Mouse (Mus musculus): ENCODE measurements around the gene Dennd6a.
A peak's percentile ranks its signal among the peaks of the same experiment; 100 is the strongest.
"Not testable (repeated sequence)": the region's sequence is repeated elsewhere in the genome, so short reads cannot be mapped to it uniquely, and the experiment has no call there.

The Dennd6a gene

DNA sequence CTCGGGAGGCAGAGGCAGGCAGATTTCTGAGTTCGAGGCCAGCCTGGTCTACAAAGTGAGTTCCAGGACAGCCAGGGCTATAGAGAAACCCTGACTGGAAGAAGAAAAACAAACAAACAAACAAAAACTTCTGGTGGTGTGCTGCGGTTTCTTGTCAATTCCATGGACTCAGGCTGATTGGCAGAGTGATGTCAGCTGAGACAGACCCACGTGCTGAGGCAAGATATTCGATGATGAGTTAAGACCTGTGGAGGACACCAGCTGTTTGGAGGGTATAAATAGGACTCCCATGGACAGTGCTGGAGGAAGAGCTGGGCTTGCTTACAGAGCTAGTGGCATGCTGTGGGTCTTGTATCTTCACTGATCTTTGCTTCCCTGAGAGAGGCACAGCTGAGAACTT lies at the start of gene Dennd6a:
Gene Dennd6a (plus strand): TSS at position 301 of the 400 bp plus-strand sequence.
- not testable (repeated sequence) for DNase-seq (ENCODE audit: low spot score in 2 of 2)

DNA sequence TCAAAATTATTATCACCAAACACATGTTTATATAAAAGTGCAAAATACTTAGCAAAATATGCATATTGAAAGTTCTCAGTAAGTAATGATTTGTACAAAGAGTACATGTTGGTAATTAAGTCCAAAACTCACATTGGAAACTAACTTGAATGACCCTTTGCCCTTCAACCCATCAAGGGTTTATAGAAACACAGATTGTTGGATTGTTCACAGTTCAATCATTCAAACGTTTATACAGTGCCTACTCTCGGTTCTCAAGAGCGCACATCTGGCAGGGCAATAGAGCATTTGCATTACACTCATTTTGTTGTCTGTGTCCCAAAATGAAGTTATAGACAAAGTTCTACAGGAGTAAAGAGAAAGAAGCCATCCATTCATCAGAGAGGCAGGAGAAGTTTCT lies 47.7 kb upstream of the Dennd6a start:
- DNase-seq (ENCODE audit: low spot score in 2 of 2), result no peak

DNA sequence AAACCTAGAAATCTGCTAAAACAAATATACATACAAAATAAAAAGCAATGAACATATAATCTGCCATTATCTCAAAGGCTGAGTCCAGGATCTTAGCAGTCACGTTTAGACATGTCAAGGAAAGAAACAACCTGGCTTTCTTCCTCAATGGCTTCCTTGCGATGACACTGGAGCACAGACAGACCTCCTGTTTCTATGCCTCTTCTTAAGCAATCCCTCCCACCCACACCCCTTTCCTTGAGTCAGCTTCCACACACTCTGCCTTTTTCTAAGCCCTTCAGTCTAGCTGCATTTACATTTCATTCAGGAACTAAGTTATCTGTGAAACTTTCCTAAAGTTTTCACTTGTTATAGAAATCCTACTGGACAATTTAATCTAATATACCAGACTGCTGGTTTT lies 45.4 kb upstream of the Dennd6a start:
- no peak for DNase-seq (ENCODE audit: low spot score in 2 of 2)

DNA sequence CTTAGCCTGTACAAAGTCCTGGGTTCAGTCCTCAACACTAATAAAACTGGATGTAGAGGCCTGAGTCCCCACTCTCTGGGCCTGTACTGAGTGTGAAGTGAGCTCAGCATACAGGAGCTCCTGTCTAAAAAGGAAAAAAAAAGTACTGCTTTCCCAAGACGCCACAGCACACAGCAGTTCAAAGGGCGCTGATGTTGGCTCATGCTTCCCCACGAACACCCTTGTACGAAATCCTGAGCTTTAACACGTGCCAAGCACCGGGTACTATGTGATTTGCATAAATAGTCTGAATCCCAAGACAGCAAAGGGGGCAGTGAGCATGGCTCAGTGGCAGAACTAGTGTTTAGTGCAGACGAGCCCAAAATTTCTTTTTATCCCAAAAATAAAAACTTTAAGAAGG lies 43.3 kb upstream of the Dennd6a start:
- no peak for DNase-seq (ENCODE audit: low spot score in 2 of 2)

DNA sequence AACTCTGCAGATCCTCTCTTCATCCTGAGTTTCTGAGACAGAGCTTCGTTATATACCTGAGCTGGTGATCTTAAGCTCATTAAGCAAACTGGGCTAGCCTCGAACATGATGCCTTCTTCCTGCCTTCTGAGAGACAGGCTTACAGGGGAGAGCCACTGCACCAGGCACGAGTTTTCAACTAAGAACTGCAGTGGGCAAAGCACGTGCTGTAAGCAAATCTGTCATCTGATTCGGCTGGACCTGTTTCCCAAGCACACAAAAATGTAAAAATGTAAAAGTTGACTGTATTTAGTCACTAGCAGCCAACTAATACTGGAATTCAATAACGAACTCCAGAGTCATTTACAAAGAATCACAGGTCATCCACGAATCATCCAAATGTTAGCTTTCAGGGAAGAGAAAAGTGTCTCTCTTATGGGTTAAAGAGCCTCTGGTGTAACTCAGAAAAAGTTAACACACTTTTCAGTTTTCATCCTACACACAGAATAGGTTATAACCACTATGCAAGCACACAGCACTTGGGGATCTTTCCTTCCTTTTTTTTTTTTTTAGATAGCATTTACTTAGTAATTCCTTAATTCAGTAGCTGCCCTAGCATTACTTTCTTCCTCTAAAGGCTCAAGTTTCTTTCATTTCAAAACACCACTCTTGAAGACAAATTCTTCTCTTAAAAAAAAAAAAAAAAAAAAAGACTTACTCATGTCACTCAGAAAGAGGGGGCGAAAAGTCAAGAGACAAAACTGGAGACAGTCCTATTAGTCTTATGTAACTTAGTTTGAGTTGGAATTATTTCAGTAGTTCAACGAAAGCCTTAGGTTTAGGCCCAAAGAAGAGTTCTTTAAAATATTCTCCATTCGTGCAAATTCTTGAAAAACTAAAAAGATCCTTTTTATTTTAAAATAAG lies 42.0 kb upstream of the Dennd6a start:
- no peak for DNase-seq (ENCODE audit: low spot score in 2 of 2)

DNA sequence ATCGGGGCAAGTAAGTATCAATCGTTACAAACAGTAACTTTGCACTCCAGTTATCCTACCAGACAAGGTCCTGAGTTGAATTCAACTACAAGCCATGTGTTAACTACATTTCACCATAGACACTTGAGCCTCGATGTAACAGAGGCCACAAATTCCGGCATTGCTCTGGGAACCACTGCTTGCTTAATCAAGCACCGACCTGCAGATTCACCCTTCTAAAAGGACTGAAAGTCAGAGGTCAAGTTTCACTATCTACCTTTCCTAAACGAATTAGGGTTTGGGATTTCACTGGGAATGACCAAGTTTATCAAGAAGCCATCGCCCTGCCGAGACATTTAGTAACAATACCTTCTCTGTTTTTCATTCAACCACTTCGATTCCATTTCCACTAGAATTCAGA lies 40.9 kb upstream of the Dennd6a start:
- DNase-seq (ENCODE audit: low spot score in 2 of 2), result no peak

DNA sequence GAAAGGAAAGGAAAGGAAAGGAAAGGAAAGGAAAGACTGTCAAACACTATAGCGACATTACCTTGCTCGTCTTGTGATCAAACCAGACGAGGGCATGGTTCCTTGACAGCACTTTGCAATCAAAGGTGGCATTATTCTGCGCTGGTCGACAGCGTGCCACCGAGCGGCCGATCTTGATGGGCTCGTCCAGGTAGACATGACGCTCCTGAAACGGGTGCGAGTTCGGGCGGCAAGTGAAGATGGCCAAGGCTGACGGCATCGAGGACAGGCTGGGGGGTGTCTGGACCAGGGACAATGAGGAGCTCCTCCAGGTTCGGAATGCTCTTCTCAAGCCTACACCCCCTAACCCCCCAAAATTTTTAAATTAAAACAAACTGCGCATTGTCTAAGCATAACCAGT lies 40.4 kb upstream of the Dennd6a start:
- DNase-seq (ENCODE audit: low spot score in 2 of 2), result peak; percentile 9

DNA sequence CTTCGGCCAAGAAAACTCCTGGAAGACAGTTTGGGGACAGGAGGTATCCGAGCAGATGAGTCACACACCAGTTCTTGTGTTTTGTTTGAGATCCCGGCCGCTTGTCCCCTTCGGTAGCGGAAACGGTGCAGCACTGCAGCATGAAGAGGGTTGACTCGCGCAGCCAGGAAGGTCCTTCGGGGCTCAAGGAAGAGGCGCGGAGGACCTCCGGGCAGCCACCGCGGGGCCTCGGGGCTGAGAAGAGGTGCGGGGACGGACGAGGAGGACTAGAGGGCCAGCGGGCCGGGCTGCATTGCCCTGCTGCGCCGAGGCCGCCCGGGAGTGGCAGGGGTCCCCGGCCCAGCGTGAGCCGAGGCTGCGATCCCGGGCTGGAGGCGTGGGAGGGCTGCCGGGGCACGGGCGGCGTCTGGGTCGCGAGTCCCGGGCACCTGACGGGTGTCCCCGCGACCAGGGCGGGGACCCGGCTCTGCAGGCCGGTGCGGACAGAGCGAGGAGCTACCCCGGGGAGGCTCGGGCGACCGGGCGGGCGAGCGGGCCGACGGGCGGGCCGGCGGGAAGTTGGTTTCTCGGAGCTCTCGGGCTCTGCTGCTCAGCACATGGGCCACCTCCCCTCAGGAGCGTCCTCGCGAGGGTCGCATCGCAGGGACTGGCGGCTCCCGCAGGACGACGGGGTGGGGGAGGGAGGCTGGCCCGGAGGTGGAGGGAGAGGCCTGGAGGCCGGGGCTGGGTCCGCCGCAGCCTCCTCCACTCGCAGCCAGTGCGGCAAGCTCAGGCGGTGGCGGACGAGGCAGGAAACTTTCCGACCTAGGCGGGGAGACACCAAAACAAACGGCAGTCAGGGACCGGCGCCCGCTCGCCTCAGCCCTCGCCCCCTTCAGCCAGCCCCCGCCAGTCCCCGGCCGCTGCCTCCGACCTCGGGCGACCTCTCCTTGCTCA lies 39.6 kb upstream of the Dennd6a start:
- DNase-seq (ENCODE audit: low spot score in 2 of 2), result peak; percentile 43 to 58

DNA sequence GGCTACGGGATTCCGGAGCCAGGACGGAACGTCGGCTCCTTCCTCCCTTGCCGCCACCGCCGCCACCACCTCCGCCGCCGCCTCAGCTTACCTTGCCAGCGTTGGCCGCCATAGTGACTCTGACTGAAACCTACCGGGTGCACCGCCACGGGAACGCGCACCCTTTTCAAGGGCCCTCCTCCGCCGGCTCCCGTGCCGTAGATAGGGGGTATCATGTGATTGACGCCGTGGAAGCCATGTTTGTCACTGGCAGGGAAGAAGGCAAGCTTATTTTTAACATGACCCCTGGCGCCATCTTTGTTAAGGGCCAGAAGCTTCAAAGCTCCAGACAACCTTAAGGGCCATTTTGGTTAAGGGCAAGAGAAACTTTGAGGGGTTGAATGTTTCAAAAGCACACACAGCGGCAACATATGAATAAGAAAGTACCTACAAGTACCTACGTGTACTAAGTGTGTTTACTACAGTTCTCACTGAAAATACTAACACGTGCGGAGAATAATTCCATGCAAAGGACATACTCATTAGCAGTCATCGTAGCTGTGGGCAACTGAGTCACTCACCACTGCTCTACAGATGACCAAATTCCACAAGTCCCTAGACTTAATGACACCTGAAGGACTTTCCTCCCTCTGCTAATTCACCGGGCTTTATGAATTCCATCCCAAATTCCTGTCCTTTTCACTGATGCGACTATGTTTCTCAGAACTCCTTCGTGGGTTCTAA lies 38.7 kb upstream of the Dennd6a start, which contains the start of gene Slmap:
Gene Slmap (minus strand): TSS at position 175 of the 723 bp plus-strand sequence.
- DNase-seq (ENCODE audit: low spot score in 2 of 2), result peak; percentile 97 to 98

DNA sequence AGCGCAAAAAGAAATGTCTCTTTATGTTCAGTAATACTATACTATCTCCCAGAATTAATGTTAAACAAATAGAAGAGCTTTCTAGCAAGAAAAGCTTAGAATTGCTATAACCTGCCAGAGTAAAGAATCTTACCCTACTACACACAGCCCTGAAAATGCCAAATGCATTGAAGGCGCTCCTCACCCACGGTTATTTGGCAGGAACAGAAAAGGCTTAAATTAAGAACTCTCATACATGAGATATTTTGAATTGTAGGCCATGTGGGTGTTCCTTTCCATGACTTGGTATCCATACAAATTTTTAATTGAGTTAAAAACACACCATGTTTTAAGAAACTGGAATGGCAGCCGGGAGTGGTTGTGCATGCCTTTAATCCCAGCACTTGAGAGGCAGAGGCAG lies 34.4 kb upstream of the Dennd6a start:
- no peak for DNase-seq (ENCODE audit: low spot score in 2 of 2)

DNA sequence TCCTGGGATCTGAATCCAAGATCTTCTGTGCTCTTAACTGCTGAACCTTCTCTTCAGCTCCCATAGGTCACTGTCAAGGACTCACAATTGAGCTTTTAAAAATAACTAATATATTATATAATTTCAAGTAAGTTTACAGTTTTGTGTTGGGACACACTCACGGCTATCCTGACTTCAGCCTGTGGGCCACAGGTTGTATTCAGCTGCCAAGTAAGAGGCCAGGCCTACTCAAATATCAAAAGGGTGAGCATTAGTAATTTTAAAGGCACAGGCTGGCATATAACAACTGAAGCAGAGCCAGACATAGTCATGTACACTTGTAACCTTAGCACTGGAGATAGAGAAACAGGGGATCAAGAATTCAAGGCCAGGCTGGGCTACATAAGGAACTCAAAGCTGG lies 33.1 kb upstream of the Dennd6a start:
- DNase-seq (ENCODE audit: low spot score in 2 of 2), result no peak

DNA sequence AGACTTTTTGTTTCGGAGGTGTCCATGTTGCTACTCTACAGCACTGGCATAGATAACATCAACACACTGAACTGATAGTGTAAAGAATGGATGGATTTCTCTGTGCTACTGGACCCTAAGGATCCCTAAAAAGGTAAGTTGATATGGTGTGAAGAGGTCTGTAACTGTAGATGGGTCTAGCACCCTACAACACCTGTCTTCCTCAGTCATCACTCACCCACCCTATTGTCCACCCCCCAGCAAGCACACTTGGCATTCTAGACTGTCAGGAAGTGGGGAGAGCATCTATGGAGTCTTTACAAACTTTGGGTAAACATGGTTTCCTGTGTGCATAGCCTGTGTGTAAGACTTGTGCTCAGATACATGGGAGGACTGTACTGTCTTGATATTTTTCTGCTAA lies 31.5 kb upstream of the Dennd6a start:
- no peak for DNase-seq (ENCODE audit: low spot score in 2 of 2)

DNA sequence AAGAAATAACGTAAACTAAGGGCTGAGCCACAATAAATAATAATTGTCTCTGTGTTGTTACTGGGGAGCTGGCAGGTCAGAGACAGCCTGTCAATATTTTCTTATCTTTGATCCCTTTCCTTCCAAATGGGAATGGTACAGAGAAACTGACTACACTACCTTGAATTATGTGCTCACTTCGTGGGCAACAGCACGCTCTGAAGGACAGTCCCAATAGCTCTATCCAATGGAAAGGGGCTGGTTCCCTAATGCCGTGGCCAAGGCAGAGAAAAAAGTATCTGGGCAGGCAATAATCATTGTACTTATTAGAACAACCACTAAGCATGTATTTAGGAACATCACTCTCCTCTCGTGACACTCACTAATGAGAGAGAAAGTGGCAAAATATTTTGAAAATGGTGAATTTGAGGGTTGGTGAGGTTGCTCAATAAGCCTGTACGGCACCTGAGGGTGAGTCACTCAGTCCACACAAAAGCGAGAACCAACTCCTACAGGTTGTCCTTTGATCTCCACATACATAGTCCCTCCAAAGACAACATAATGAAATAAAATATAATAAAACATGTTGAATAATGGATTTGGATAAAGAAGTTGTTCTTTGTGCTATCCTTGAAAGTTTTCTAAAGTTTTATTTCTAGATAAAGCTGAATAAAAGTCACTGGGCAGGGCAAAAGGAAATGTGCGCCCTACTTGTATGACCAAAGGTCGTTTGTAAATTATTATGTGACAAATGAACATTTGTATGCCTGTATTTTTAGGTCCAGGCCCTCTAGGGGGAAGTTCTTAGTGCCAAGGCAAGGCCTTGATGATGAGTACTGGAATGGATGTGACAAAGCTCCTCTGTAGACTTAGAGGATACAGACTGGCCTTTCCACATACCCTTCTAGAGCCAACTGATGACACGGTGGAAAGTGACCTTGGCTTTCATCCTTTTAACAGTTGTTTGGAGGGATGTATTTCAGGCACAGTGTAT lies 25.9 kb upstream of the Dennd6a start:
- no peak for DNase-seq (ENCODE audit: low spot score in 2 of 2)

DNA sequence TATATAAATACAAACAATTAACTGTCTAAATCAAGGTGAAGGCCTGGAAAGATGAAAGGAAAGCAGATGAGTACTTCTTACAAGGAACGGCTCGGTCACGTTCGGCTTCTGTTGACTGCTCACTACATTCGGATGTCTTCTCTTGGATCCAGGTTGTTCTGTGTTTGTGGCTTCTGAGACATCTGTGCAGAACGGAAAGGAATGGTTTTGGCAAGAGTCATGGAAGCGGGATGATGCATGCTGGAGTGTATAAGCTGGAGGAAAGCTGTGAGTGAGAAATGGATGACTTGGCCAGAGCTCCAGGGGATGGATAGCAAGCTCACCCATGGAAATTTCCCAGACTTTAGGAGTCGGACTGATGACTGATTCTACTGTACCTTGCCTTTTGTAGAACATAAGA lies 22.9 kb upstream of the Dennd6a start:
- DNase-seq (ENCODE audit: low spot score in 2 of 2), result no peak

DNA sequence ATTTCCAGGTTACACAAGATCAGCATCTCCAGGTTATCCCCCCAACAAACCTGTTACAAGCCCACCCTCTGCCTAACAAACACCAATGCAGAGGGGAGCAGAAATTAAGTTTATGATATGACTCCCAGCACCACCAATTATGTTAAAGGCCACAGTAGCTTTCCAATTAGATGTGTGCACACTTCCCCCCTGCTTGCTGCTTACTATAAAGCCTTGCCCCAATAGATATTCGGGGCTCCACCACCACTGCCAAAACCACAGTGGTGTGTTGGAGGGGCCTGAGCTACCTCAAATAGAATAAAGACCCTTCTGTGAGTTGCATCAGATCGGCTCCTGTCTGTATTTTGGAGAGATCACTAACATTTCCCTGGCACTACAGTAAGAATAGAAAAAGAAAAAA lies 21.2 kb upstream of the Dennd6a start:
- DNase-seq (ENCODE audit: low spot score in 2 of 2), result no peak

DNA sequence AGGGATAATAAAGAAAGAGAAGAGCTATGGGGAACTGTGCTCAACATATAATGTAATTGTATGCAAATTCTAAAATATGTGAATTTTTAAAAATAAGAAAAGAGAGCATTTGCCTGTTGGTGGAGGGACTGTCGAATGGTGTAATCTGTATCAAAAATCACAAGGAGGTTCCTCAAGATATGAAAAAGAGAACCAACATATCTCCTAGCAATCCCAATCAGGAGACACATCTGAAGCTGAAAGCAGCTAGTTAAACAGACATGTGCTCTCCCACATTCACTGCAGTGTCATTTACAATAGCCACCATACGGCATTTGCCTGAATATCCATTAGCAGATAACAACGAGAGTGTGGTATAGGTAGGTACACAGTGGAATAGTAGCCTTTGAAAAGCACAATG lies 20.8 kb upstream of the Dennd6a start:
- DNase-seq (ENCODE audit: low spot score in 2 of 2), result no peak

DNA sequence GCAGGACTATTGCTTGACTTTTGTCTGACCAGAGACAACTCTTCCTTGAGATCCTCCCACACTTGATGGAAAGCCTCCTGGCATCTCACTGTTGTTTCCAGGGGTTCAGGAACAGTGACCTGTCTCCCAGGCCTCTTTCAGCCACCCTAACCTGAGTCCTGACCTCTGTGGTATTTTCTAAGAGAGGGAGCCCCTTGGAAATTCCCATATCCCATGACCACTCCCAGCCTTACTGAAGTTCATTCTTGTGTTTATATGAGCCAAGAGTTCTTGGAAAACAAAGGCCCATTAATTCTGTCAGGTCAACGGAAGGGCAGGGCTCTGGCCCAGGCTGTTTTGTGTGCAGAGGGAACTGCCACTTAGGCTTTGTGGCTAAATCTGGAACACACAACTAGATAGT lies 16.1 kb upstream of the Dennd6a start:
- DNase-seq (ENCODE audit: low spot score in 2 of 2), result no peak

DNA sequence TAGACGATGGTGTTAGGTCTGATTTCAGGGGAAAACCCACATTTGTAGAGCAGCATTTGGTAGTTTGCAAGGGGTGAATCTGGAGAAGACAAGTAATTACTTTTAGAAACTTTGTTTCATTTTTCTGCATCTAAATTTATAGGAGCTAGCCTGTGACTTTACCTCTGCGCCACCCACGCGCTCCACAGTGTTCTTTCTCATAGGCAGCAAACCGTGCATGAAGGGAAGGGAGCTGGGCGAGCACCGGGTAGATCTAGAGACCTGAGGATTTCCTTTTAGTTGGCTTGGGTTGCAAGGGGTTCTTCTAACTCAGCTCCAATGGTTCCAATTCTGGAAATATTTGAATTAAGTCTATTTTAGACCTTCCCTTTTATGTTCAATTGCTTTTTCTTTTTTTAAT lies 15.1 kb upstream of the Dennd6a start:
- no peak for DNase-seq (ENCODE audit: low spot score in 2 of 2)

DNA sequence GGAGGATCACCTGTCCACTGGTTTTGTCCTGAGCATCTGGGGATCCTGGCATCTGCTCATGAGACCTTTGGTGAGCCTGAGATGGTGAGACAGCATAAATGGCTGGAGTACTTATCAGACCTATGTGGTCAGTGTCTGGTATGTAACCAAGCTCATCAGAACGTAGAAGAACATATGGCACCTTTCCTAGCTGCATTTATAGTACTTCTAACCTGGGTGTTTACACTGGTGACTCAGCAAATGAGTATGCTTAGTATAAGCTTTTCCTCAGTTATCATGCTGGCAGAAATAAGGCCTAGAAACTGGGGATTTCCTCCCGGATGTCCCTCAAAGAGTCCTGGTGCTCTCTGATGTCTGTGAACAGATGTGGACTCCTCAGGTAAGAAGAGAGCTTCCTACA lies 11.4 kb upstream of the Dennd6a start:
- no peak for DNase-seq (ENCODE audit: low spot score in 2 of 2)

DNA sequence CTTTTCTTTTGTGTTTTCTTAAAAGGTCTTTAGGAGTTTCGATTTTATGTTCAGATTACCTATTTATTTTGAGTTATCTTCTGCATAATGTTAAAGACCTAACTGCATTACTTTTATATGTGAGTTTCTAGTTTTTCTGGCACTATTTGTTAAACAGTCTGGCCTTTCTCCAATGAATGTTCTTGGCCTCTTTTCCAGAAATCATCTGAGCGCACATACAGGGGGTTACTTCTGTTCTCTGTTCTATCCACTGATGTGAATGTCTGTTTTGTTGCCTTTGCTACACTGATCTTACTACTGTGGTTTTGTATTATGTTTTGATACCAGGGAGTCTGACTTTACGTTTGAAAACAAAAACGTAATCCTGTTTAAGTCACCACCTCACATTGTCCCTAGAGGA lies 3.8 kb upstream of the Dennd6a start:
- DNase-seq (ENCODE audit: low spot score in 2 of 2), result no peak
